Mouse (Mus musculus): ENCODE results near the gene Nkx6-1. TPM values are rescaled to one million over a fixed set of nuclear protein-coding genes. Genes with fewer than 3 reads are reported as not detected.

Nkx6-1 gene
- polyA plus RNA-seq (2014; fragmentation: Illumina TruSeq; extraction: RNeasy Lipid Tissue Mini Kit (QIAGEN cat#74804); ENCODE audit: low read depth, low replicate concordance): not detected

GRCm38 (mm10) chr5:101664945-101665615 lies at the start of gene Nkx6-1:
Nkx6-1 (minus strand) TSS chr5:101664996.

Other genes with a start within 250 kb of the Nkx6-1 start
- 0.34 TPM for gene Cds1, start 100.1 kb upstream of the Nkx6-1 start, polyA plus RNA-seq (2014; fragmentation: Illumina TruSeq; extraction: RNeasy Lipid Tissue Mini Kit (QIAGEN cat#74804); ENCODE audit: low read depth, low replicate concordance)

Measured in liver, adult 10 weeks (tissue).